Mouse (Mus musculus) thymus, postnatal 36 days (tissue): ENCODE data around the gene Fam178b.
A peak's percentile ranks its signal among the peaks of the same experiment; 100 is the strongest.

Experiments
- DNase-seq, 2 experiments: peaks; one replicate each; pipeline ENCODE4 v3.0.0; 2022; ENCODE audit warnings: mixed read lengths in 2 of 2

Fam178b gene

GRCm38 (mm10) chr1:36682620-36683355 is at the start of gene Fam178b:
Gene Fam178b, minus strand, starts transcription at chr1:36683183.
- DNase-seq = no peak

- no peak for DNase-seq
Measured at GRCm38 (mm10) chr1:36724057-36724431, 41.1 kb upstream of the Fam178b start.

- DNase-seq = peak in 1 of 2 experiments; percentile 33
Measured at GRCm38 (mm10) chr1:36723146-36724056, 40.4 kb upstream of the Fam178b start.

- DNase-seq = no peak
Measured at GRCm38 (mm10) chr1:36718786-36719185, 35.8 kb upstream of the Fam178b start.

- DNase-seq = no peak
Measured at GRCm38 (mm10) chr1:36714311-36714710, 31.3 kb upstream of the Fam178b start, which contains the start of gene Actr1b. Gene Actr1b, minus strand, starts transcription at chr1:36714422.

GRCm38 (mm10) chr1:36711104-36711503 is 28.1 kb upstream of the Fam178b start:
- DNase-seq = no peak

- peak; percentile 98 to 99 for DNase-seq
Measured at GRCm38 (mm10) chr1:36709854-36710280, 26.9 kb upstream of the Fam178b start, which contains the start of gene 4933424G06Rik. Gene 4933424G06Rik, plus strand, starts transcription at chr1:36710149.

- peak; percentile 56 to 59 for DNase-seq
Measured at GRCm38 (mm10) chr1:36709055-36709853, 26.3 kb upstream of the Fam178b start.

GRCm38 (mm10) chr1:36708626-36709025 is 25.6 kb upstream of the Fam178b start:
- DNase-seq = no peak

- no peak for DNase-seq
Measured at GRCm38 (mm10) chr1:36707797-36708196, 24.8 kb upstream of the Fam178b start.

GRCm38 (mm10) chr1:36707166-36707565 is 24.2 kb upstream of the Fam178b start:
- DNase-seq = no peak

GRCm38 (mm10) chr1:36697030-36697429 is 14.0 kb upstream of the Fam178b start:
- no peak for DNase-seq

- no peak for DNase-seq
Measured at GRCm38 (mm10) chr1:36696411-36696810, 13.4 kb upstream of the Fam178b start.

GRCm38 (mm10) chr1:36694871-36695270 is 11.9 kb upstream of the Fam178b start:
- no peak for DNase-seq

- peak; percentile 95 to 97 for DNase-seq
Measured at GRCm38 (mm10) chr1:36691271-36692155, 8.5 kb upstream of the Fam178b start, which contains the start of gene Cox5b. Gene Cox5b, plus strand, starts transcription at chr1:36691449.

GRCm38 (mm10) chr1:36690671-36691235 is 7.8 kb upstream of the Fam178b start:
- no peak for DNase-seq

- DNase-seq = peak; percentile 66 to 72
Measured at GRCm38 (mm10) chr1:36683810-36684467, 956 bp upstream of the Fam178b start.

GRCm38 (mm10) chr1:36680893-36681292 is 2.1 kb downstream of the Fam178b start:
- DNase-seq = no peak

- DNase-seq = no peak
Measured at GRCm38 (mm10) chr1:36674936-36675335, 8.0 kb downstream of the Fam178b start.

- no peak for DNase-seq
Measured at GRCm38 (mm10) chr1:36672648-36673350, 10.2 kb downstream of the Fam178b start.
